Mouse (Mus musculus) heart, adult 18-20 months (tissue): ENCODE measurements at regions not wholly inside any gene's neighbourhood (a gene's known extent, or its start where the extent isn't known, plus 50 kb on each side); places are given as distances from the start of the nearest gene placed in this dataset.

ENCODE experiments used
- DNase-seq, 2 experiments: peaks; one replicate each; pipeline ENCODE4 v3.0.0; 2021 to 2022; ENCODE audit warnings: mixed read lengths in 1 of 2

DNA sequence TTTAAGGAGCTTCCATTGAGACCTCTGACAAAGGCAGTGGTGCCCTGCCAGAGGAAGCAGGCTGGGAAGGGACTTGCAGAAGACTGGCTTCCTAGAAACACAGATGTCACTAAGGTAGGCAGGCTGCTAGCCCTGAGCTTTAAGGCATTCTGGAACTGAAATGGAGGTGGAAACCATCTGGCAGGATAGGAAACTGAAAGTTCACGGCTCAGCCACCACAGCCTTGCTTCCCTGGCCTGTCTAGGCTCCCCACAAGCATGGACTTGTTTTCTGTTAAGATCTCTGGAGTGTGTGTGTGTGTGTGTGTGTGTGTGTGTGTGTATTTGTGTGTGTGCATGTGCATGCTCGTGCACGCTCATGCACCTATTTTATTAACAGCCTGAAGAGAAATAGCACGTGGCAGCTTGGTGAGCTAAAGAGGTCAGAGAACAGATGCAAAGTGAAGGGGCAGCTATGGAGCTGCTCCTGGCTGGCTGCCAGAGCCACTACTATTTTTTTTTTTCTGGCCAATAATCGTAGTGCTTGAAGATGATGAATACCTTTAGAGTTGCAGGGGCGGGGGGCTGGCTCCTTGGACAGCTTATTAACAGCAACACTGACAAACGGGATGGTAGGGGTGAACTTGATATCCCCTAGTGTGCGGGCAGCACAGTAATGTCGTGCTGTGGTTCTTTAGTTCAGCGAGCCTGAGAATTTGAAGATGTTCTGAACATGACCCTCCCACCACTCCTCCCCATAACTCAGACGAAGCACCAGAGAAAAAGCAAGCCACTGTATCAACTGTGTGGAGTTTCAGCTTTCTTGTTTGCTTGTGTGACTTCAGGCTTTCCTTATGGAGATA is 99.6 kb upstream of the Sesn3 start:
- DNase-seq, result peak; percentile 28 to 42

DNA sequence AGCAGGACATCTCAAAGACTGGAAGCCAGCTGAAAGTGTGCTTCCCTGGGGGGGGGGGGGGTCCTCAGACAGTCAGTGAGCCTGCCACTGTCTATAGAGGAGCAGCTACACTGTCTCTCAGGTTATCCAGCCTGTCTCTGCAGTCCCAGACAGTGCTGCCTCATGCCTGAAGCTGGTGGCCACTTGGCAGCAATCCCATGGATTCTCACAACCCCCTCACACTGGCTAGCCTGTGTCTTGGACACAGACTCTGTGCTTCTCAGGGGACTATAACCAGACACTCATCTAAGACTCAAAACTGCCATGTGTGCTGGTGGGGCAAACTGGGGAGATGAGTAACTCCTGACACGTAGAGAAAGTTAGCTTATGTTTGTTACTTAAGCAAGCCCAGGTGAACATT is 95.1 kb upstream of the Sesn3 start:
- no peak for DNase-seq

DNA sequence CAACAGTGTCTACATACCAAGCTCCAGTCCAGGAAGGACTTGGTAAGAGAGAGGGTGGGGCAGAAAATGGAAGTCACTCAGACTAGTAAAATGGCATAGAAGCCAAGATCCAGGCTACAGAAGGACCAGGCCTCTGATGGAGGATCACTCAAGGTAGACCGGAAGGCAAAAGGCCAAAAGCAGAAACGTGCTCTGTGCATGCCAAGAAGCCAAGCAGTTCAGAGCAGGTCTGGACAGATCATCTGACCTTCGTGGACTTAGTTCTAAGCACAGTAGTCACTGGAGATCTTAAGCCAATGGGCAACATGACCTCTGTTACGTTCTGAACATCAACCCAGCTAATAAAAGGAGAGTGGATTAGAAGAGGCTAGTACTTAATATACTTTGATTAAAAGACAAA is 90.6 kb upstream of the Sesn3 start:
- no peak for DNase-seq

DNA sequence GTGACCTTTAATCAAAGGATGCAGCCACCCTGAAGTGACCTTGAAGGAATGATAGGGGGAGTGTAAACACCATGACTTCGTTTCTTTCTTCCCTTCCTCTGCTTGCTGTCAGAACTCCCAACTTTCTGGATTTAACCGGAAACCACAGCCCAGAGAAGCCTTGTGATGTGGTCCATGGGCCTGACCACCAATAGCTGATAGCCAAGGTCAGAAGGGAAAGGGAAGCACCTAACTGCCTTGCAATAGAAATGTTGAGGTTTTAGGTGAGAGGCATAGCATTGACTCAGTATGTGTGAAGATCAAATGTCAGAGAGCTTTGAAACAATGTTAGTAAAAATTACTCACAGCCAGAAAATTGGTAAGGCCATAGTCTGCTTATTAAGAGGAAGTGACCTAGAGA is 89.2 kb upstream of the Sesn3 start:
- DNase-seq, result no peak

DNA sequence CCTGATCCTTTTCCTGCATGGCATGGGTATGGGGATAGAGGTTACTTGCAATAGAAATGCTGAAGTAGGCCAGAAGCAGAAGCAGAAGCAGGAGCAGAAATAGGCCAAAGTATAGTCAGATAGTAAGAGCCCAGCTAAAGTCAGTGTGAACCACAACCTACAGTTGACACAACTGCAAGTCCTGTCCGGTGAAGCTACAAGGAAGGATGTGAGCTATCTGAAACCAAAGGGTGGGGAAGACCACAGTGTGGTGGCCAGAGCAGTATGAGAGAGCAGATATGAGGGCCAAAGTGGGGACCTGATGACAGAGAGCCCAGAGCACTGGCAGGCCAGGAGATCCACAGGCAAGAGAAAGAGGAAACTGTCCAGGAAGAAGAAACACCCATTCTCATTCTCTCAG is 87.1 kb upstream of the Sesn3 start:
- no peak for DNase-seq

DNA sequence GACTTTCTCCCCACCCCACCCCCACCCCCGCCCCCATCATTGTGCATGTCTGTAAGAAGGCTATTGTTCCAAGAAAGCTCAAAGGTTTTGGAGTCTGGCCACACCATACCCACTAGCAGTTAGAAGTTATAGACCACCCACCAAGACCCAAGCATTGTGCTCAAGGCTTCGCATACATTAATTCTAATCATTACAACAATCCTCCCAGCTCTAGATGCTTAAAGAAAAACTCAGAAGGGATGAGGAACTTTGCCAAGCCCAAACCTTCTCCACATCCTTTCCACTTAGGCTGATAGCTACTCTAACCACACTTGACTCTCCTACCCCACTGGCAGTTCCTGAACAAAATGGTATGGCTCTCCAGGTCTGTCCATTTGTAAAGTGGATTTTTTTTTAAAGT is 86.4 kb upstream of the Sesn3 start:
- no peak for DNase-seq

DNA sequence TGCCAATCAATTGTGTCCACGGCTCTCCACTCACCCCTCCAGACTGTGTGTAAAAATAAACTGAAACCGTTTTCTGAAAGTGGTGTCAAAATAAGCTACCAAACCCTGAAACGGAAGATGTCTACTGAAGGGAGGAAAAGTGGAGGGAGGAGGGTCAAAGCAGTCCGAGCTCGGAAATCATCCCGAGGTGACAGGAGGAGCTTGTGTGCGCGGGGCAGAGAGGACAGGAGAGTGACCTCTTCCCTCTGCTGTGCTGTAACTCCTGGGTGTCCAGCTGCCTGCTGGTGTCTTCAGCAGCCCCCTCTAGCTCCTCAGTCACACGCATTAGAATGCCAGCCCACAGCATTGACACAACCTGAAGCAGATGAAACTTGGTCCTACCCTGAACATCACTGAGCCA is 84.2 kb upstream of the Sesn3 start:
- DNase-seq, result no peak

DNA sequence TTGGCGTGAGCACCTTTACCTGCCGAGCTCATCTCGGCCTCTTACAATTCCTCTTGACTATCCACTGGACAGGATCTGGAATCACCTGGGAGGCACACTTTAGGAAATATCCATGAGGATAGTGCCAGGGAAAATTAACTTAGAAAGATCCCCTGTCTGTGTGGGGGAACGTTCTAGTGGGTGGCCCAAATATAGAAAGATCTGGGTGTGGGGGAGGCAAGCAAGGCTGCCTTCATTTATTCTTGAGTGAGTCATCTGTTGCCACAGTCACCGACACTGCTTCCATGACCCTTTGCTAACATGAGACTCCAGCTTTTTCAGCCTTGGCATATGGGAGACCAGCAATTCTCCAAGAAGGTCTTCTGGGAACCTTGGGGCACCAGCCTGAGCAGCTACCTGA is 80.1 kb upstream of the Sesn3 start:
- DNase-seq, result no peak

DNA sequence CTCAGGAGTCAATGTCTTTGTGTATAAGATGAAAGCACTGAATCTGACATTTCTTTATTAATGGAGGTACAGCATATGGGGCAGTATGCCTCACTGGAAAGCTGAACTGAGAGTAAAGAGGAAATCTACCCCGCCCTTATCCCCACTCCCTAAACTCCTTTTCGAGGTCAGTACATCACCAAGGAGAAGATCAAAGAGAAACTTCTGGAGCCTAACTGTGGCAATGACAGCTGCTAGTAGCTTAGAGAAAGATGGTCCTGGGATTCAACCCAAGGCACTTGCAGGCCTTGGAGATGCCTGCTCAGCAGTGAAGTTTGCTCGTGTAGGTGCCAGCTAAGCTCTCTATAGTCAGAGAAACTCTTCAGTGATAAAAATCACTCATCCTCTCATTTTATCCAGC is 75.8 kb upstream of the Sesn3 start:
- no peak for DNase-seq

DNA sequence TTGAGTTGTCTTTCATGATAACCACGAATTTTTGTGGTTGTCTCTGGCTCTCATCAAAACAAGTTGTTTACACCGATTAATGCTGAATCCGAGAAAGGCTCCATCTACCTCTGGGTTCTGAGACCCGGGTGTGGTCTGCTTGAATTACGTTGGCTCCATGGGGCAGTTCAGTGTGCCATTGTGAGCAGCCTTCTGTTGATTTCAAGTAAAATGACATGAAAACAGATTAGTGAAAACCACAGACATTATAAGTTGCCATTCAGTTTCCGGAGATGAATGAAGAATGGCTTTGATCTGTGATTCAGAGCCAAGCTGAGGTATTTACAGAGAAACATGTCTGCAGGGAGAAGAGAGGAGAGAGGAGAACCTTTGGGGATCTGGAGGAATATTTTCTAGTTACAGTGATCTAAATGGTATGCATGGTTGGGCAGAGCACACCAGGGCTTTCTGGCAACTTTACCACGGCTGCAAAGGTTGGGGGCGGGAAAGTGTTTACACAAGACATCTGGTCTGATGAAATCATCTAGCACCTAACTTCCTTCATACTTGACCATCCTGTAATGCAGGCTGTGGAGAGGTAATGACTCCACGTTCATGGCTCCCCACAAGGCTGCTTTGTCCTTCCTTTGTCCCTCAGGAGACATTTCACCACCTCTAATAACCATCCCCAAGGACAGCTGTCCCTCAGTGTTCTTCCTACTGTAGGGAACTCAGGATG is 74.7 kb upstream of the Sesn3 start:
- DNase-seq, result no peak

DNA sequence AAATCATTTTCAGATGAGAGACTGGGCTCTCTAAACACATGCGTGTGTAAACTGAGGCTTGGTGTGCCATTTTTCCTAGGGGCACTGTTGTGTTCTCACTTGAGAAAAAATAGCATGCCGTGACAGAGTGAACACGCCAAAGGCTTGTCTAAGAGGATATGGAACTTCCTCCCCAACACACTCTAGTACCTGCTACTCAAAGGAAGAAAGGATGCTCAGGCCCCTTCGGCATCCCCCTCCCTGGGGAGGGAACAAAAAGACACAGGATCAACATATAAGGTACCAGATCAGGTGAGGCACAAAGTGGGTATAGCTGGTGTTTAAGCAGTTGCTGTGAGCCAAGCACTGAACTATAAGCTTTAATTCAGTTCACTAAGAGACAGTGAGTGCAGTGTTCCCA is 74.0 kb upstream of the Sesn3 start:
- DNase-seq, result no peak

DNA sequence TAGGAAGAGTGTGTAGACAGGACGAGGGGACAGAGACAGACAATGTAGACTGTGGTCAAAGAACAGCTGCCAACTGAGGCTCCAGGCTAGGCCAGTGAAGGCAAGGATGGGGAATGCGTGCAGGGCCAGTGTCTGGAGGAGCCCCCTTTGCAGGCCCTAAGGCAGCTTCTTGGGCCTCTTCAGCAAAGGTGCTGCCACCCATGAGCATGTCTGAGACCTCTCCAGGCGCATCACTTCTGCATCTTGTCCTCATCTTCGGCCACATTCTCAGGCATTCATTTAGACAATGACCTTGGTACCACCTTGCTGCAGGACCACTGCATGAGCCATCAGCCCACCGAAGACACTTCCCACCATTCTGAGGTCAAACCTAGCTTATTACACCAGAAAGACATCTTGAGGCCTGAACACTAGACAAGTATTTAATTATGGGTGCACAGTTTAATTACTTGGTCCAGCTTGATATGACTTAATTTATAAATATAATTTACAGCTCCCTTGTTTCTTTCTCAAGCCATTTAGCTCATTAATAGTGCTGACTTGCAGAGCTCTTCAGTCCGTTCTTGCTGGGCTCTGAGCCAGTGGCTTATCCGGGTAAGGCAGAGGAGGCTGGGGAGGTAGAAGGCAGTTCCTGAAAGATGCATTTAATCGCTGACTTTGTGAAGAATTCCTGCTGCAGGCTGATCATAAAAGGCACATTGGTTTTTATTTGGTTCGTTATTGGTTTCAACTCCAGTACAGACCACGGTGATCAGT is 72.1 kb upstream of the Sesn3 start:
- peak; percentile 42 to 45 for DNase-seq

DNA sequence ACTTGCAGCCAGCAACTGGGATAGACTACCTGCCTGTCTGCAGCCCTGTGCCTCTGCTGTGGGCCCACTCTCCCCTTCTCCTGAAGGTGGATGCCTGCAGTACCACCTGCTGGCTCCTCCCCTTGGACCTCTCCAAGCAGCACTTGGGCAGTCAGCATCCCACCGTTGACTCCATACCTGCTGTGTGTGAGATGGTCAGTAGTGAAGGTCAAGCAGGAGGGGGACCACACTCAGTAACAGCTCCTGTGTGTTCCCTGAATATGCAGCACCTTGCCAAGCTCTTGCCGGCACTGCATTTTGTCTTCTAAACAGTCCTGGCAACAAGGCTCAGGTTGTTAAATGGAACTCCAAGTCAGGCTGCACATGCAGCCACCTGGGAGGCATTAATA is 71.6 kb upstream of the Sesn3 start:
- no peak for DNase-seq

DNA sequence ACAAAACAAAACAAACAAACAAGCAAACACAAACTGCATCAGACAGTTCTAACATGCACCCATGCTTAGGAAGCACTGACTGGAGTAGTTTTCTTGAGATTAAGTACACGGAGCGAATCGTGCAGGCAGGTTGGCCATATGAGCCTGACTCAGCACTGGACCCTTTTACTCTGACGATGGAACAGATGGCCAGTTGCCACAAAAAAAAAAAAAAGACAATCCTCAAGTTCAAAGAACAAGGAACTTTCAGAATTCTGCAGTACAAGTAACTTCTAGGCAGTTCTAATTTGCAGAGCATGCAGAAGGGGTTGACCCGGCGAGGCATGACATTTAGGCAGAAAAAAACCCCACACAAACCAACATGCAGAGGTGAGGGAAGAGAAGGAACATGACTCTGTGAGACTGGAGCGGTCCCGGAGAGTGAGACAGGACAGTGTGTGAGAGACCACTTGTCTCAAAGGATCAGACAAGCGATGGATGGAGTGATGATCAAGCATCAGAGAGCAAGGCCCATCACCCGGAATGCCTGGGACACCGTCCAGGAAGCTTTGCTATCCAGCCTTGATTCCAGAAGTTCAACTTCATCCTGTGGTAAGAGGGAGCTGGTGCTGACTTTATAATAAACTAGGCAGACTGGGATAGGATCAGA is 71.0 kb upstream of the Sesn3 start:
- peak in 1 of 2 experiments; percentile 19 for DNase-seq

DNA sequence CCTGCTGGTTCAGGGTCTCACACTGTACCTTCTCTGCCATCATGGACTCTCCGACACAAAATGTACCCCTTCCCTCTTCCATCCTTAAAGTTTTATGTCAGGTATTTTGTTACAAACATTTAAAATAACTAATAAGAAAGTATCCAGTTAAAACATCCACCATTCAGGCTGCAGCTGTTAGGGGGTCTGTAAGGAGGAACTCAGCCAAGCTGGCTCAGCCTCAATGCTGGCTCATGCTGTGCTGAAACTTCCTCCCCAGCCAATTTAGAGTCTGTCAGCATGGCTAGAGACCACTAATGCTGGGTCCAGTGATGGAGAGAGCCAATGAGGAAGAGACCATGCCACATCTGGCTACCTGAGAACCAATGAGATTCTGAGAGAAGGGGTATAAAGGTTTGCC is 70.0 kb upstream of the Sesn3 start:
- DNase-seq, result no peak

DNA sequence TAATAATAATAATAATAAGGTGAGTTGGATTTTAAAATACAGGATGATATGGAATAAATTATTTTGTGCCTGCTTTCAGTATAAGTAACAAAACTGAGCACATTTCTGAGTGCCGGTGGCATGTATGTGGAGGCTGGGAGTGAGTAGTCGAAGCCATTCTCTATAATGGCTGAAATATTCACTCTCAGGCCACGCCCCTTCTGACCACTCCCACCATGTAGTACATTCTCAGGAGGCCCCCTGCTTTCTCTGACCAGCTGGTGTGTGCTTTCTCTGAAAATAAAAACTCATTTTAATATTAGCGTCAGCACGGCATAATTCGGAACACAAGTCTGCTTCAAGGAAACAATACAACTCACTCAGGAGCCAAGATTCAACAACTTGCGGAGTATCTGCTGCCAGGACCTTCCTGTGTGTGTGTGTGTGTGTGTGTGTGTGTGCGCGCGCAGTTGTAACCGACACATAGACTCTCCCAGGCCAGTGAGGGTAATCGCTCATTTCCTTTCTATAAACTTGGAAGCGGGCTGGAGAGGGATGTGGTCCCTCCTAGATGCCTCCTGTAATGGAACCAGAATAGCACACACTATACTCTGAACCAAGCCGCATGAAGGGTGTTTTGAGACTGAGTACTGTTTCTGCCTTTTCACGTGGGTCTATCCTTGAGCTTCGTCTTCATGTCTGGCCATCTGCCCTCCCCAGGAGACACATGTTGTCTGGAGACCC is 67.9 kb upstream of the Sesn3 start:
- DNase-seq, result peak; percentile 31 to 52

DNA sequence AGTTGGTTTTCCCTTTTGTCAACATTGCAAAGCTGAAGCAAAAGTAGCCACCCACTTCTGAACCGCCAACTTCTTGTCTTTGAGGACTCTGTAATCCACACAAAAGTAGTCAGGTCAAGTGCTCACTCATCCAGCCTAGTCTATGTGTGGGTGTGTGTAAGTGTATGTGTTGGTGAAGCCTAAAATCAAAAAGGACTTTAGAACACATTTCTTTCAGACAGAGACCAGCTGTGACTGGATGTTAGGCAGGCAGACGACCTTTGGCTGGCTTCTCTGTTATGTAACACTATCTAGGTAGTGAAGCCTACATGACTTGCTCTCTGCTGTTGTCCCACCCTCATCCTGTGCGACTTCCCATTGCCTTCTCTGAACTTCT is 67.3 kb upstream of the Sesn3 start:
- peak in 1 of 2 experiments; percentile 54 for DNase-seq

DNA sequence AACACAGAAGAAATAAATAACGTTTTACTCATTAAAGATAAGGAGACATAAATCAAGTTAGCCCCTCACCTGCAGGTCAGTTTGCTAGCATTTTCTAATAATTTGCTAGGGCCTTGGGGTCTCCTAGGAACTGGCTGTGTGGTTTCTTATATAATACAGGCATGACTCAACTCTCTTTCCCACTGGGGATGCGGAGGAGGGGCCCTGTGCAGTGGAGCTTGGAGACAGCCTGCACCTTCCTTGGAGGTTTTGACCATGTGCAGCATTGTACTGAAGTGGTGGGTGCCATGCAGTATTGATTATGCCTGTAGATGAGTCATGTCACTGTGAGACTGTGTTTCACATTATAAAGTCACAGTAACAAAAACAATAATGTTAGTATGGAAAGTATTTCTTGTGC is 61.6 kb upstream of the Sesn3 start:
- no peak for DNase-seq

DNA sequence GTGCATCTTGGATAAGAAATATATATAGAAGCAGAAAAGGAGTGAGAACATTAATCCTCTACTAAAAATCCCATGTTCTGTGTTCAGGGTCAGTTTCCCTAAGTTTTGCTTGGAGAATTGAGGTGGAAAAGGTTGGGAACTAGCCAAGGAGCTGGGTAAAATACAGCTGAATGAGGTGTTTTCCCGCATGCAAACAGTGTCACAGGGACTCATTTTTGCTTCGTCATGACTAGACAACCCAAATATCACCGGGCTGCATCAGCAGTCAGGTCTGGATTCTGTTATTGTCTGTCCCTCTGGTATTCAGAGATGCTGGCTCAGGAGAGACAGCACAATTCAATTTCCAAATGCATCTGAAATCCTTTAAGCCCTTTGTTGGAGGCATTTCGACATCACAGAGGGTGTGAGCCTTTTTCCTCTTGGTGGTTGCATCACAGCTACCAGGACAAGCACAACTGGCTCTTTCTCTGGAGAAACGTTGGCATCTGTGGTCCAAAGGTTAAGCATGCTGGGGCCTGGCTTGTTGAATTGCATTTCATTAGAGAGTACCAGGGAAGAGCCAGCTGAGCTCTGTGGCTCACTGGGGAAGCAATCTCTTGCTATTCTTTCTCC is 59.6 kb upstream of the Sesn3 start:
- peak; percentile 23 to 43 for DNase-seq

DNA sequence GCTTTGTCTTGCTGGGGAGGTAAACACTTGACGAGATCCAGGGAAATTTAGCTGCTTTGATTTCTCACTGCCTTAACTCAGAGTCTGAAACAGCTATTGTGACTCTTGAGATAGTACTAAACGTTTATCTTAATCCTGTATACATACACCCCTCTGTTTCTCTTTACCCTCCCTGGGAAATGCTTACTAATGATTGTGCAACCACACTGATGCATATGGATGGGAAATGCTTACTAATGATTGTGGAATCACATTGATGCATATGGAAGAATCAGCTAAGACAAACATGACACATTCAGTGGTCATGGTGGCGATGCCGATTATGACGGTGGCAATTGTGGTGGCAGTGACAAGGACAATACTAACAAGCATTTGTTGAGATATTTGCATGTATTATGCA is 58.9 kb upstream of the Sesn3 start:
- DNase-seq, result no peak

DNA sequence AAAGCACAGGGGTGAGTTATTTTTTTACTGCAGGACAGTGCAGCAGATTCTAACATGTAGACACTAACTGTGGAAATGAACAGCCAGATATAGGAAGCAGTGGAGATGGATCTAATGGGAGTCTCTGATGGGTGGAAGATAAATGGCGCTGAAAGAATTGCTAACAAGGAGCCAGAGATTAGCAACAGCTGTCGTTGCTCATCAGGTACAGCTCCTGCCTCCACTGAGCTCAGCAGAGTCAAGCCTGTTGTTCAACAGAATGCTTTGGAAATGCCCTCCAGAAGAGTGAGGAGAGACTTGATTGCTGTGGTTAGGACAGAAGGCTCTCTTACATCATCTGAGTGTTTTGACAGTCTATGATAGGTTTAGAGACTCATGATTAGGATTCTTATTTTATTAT is 51.9 kb upstream of the Sesn3 start:
- DNase-seq, result no peak
